Mouse (Mus musculus): ENCODE data around the gene Fam126a.

Gene Fam126a

GRCm38 (mm10) chr5:23990001-23990400 lies 40.5 kb downstream of the Fam126a start:
- no peak for DNase-seq

DNA sequence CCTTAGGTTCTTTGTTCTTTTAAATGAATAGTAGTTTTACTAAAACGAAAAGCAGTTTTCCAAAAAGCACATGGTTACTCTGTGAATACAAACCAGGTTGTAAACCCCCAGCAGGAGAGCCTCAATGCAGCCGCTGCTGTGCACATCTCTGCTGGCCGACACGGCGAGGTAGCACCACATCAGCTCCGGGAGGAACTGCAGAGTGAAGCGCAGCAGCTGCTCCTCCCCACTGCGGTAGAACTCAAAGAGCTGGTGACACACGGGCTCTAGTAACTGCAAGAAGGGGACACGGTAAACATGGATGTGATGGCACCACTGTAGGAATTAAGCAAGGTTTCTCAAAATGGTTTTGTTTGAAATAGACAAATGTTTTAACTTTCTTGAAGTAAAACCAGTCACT lies 42.7 kb downstream of the Fam126a start:
- no peak for DNase-seq

GRCm38 (mm10) chr5:23982081-23982480 lies 48.4 kb downstream of the Fam126a start:
- DNase-seq, result no peak

DNA sequence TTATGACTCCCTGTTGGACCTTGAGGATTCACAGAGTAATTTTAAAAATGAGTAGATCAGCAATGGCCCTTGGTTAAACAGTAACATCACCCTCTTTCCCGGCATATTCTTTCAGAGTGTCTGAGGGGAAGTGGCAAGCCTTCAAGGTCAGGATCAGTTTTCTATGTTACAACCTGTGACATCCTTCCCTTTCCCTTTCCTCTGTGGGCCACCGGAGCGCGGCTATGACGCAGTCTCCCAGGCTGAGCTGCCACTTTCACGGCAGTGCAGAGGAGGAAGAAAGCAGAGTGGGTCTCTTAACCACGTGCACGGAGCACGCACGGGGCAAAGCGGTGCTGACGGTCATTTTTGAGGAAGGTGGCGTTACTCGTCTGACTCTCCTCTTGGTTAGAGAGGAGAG lies 52.0 kb downstream of the Fam126a start:
- no peak for DNase-seq

DNA sequence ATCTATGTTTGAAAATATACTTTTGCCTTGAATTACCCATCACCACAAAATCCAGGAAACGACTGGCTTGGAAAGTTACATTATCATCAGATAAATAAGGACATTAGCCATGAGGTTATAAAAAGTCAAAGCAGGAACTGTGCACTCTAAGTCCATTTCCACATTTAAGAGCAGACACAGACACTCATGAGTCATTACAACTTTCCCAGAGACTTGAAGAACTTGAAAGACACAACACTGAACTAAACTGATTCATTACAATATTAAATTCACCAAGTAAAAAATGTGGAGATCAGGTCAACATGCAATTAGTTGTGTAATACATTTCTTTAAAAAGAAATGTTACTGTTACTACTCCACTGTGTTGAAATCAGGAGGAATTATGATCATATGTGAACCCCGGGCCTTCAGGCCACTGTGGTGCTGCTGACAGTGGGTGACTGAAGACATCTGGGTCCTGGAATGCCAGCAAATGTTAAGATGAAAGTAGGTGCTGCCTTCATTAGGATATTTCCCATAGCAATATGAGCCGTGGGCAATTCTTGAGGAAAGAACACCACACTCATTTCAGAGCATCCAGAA lies 55.4 kb downstream of the Fam126a start:
- DNase-seq, result no peak

- DNase-seq, result no peak
Measured at GRCm38 (mm10) chr5:23967705-23968104, 62.8 kb downstream of the Fam126a start.

DNA sequence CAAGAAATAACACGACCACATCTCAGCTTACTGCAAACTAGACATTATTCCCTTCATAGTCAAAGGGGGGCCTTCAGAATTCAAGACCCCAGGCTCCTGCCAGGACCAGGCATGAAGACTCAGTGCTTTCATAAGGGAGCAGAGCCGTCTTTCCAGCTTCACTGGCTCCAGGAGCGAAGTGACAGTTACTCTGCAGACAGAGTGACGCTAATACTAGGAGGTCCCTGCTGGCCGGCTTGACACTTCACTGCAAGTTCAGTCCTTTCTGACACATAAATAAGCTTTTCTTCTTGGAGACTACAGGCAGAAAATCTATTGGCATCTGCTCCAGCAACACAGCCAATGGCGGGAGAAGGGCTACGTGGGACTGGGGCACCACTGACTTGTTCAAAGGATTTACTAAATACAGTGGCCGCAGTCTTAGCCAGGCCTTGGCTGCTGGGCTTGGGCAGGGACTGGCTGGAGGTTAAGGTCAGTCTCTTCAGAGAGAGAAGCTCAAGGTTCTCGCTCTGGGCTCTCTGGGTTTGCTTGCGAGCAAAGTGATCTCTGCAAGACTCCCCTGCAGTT lies 65.8 kb downstream of the Fam126a start:
- no peak for DNase-seq

- no peak for DNase-seq
Measured at GRCm38 (mm10) chr5:23953047-23953446, 77.4 kb downstream of the Fam126a start.

- DNase-seq, result no peak
Measured at GRCm38 (mm10) chr5:23948071-23948470, 82.4 kb downstream of the Fam126a start.

DNA sequence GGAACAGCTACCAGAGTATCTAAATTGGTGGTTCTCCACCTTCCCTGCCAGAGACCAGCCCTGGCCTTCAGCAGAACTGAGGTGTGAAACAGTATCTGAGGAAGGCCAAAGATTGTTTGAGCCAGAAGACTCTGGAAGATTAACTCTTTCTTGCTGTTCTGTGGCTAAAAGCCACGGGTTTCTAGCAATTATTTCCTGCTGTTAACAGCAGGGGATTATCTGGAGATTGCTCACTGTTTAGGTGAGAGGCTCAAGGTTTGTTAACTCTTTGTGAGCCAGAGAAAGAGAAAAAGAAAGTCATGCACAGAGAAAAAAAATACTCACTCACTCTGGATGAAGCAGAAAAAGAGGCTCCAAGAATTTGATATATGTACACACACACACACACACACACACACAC lies 85.4 kb downstream of the Fam126a start:
- no peak for DNase-seq

GRCm38 (mm10) chr5:23943534-23943933 lies 87.0 kb downstream of the Fam126a start:
- no peak for DNase-seq

DNA sequence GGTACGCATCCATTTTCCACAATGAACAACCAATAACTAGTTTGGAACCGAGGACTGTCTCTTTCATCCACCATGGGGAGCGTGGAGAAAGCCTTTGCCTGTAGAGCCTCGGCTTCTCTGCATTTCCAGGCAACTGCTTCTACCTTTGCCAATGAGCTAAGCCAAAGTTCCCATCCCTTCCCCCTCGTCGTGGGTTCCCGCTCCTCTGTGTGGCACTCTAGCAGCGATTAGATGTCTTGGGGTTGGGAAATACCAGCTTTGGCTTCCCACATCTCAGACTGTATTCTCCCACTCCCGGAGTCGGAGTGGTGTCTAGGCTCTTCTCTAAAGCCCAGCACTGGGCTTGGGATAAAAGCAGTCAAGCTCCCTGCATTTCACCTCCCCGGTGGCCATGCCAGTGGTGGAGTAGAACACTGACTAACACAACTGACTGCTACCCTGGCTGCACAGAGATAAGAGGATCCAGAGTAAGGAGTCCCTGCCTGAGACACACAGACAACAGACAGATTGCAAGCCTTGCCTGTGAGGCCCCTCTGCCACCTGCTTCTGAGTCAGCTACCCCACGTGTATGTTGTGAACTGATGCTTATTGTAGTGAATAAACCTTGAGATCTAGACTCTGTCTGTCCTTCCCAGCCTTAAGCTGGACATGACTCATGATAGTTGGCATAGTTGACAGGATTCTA lies 106.9 kb downstream of the Fam126a start:
- DNase-seq, result no peak

DNA sequence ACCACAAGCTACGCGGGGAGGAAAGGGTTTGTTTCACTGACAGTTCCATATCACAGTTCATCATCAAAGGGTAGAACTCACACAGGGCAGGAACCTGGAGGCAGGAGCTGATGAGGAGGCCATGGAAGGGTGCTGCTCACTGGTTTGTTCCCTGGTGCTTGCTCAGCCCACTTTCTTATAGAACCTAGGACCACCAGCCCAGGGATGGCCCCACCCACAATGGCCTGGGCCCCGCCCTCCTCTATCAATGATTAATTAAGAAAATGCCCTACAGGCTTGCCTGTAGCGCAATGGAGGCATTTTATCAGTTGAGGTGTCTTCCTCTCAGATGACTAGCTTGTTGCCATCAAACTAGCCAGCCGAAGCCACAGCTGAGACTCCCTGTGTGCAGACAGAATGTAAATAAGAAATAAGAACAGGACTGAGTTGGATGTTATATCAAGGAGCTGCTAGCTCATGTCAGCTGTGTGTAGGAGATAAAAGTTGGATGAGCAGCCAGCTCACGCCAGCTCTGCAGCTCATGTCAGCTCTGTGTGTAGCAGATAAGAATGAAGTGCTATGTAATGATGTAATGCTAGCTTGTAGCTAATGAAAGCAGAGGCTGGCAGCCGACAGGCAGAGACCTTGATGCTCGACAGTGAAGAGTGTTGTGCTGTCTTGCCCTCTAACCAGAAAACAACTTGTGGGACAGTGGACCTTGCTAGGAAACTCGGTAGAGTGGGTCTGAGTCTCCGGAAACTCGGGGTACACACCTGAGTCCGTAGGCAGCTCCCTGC lies 107.8 kb downstream of the Fam126a start:
- no peak for DNase-seq

- no peak for DNase-seq
Measured at GRCm38 (mm10) chr5:23921316-23921715, 109.2 kb downstream of the Fam126a start.

DNA sequence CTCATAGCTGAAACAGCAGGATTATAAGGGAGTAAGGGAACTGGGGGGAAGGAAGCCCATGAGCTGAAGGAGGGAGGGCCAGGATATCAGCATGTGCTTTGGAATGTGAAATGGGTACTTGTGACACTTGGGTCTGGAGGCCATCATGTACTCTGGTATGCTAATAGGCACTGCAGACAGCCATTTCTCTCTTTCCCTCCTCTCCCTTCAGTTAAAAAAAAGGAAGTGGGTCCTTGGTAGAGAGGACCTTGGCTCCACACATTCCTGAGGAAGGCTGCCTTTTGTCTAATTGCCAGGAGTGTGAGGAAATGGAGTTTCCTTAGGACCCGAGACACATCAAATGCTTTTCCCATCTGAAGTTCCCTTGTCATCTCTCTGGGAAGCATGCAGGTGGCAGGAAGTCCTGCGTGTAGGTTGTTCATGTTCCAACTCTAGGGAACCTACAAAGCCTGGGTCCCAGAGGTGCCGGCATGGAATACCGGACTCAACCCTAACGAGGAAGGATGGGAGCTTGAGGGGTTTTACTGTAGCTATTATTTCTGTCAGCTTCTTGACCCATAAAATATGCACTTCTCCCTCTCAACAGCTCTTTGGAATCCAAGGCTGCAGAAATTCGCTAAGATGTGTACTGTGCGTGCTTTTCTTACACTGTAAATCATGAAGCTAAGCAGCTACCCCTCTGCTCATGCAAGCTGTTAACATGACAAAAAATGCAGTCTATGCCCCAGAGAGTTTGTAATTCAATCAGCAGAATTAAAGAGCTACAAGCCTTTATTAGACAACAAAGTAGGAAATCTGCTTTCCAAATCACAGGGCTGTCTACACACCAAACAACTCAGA lies 110.4 kb downstream of the Fam126a start:
- DNase-seq, result no peak

- no peak for DNase-seq
Measured at GRCm38 (mm10) chr5:23917301-23917700, 113.2 kb downstream of the Fam126a start.

DNA sequence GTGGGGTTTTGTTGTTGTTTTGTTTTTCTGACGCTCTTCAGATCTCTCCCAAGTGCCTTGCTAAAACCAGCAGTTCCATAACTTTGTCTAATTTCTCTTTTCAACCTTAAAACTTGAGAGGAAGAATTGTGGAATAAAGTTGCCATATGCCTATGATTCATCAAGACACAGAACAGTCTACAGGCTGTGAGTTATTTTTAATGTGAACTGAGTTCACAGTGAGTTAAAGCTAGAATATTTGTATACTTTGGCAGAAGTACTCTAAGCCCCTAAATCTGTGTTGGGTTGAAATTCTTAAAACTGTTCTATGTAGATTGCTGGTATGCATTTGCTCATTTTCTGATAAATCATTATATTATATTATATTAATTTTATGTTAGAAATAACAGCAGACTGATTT lies 118.9 kb downstream of the Fam126a start:
- DNase-seq, result no peak

- no peak for DNase-seq
Measured at GRCm38 (mm10) chr5:23909256-23909655, 121.2 kb downstream of the Fam126a start.

DNA sequence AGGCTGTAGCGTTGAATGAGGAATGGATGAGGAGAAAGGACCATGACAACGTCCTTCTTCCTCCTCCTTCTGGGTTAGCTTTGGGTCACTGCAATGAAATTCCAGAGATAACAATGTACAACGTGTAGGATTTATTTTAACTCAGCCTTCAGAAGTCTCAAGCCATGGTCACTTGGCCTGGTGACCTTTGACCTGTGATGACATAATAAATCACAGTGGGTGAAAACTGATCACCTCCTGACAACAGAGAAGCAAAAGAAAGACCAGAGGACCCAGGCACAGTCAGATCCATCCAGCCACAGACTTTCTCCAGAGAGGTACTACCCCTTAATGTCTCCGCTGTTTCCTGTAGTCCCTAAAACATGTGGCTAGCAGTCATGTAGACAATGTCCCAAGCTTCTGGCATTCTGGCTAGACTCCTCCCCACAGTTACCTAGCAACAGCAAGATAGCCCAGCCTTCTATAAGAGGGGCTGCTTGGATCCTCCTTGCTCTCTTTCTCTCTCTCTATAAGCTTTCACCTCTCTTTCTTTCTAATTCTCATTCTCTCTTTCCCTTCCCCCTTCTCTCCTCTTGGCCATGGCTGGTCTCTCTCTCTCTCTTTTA lies 121.9 kb downstream of the Fam126a start:
- no peak for DNase-seq

DNA sequence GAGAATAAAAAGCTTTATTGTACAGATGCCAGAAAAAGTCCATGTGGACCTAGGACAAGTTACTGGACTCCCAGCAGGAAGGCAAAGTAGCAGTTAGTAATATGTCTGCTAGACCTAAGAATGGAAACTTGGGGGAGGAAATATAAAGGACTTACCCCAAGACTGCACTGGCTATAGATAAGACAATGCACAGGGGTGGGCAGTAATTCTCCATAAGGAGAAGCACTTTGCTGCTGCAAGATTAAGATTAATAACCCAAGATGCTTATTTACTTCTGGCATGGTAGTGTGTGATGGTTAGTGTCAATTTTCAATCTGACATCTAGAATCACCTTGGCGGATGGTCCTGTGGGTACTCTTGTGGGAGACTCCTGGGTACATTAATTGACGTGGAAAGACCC lies 128.3 kb downstream of the Fam126a start:
- DNase-seq, result no peak

DNA sequence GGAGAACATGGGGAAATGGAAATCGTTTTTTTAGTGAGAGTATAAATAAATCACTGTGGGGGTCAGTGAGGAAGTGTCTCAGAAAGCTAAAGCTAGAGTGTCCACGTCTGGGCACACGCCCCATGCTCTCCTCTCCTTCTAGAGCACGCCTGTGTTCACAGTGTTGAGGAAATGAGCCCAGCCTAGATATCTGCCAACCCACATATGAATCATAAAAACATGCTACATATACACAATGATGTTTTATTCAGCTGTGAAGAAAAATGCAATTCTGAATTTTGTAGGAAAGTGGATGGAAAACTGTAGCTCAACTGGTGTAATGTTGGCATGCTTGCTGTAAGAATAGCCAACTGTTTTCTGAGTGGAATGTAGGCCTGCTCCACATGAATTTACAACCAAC lies 130.3 kb downstream of the Fam126a start:
- no peak for DNase-seq

Data from cerebellum, postnatal 25 days (tissue).